Mouse (Mus musculus) midbrain, embryonic 12.5 days (tissue): ENCODE data around the gene D10Jhu81e. TPM values are rescaled to one million over a fixed set of nuclear protein-coding genes. Genes with fewer than 3 reads are reported as not detected.
A peak's percentile ranks its signal among the peaks of the same experiment; 100 is the strongest.
"Not testable (repeated sequence)": the region's sequence is repeated elsewhere in the genome, so short reads cannot be mapped to it uniquely, and the experiment has no call there.

ENCODE experiments used
- ATAC-seq: fragments of 200-750 bp; cut with Nextera tagmentation; 2 replicates; pipeline ENCODE4 v1.8.0; 2017; ENCODE audit warnings: low read depth, moderate TSS enrichment, moderate library complexity; ENCODE audit not compliant: low FRiP score
- H3K27ac ChIP-seq: fragments of 300-500 bp; sonication (generic); replicated peaks from 2 replicates; pipeline ENCODE4 v1.5.1; 2016; ENCODE audit warnings: mild to moderate bottlenecking
- H3K27me3 ChIP-seq: fragments of 300-500 bp; sonication (generic); 2 replicates; pipeline ENCODE4 v1.6.1; 2016; ENCODE audit warnings: mild to moderate bottlenecking
- H3K36me3 ChIP-seq: fragments of 300-500 bp; sonication (generic); 2 replicates; pipeline ENCODE4 v1.6.1; 2016
- H3K4me1 ChIP-seq: fragments of 300-500 bp; sonication (generic); 2 replicates; pipeline ENCODE4 v1.6.1; 2016
- H3K4me2 ChIP-seq: fragments of 300-500 bp; sonication (generic); replicated peaks from 2 replicates; pipeline ENCODE4 v1.6.1; 2016; ENCODE audit warnings: mild to moderate bottlenecking, moderate library complexity
- H3K4me3 ChIP-seq: fragments of 300-500 bp; sonication (generic); 2 replicates; pipeline ENCODE4 v1.5.1; 2016; ENCODE audit warnings: mild to moderate bottlenecking
- H3K9ac ChIP-seq: fragments of 300-500 bp; sonication (generic); replicated peaks from 2 replicates; pipeline ENCODE4 v1.6.1; 2016; ENCODE audit warnings: mild to moderate bottlenecking, moderate library complexity
- H3K9me3 ChIP-seq: fragments of 300-500 bp; sonication (generic); 2 replicates; pipeline ENCODE4 v1.6.1; 2016; ENCODE audit warnings: mild to moderate bottlenecking
- WGBS: fragments of 180-500 bp; shearing (Covaris S2); methylation state at CpG from one replicate; pipeline ENCODE4 v1.1.7; 2016; 5-methylcytosine and 5-hydroxymethylcytosine counted together
- polyA plus RNA-seq: library from polyadenylated mRNA; unstranded; fragments of >200 nt; fragmentation: Nextera tagmentation; extraction: Ambion mirVana; gene quantifications from 2 replicates; pipeline ENCODE4 v1.2.1, GENCODE M21; 2016

Gene D10Jhu81e
- 21.8 and 24.1 TPM in 2 replicates for polyA plus RNA-seq

DNA sequence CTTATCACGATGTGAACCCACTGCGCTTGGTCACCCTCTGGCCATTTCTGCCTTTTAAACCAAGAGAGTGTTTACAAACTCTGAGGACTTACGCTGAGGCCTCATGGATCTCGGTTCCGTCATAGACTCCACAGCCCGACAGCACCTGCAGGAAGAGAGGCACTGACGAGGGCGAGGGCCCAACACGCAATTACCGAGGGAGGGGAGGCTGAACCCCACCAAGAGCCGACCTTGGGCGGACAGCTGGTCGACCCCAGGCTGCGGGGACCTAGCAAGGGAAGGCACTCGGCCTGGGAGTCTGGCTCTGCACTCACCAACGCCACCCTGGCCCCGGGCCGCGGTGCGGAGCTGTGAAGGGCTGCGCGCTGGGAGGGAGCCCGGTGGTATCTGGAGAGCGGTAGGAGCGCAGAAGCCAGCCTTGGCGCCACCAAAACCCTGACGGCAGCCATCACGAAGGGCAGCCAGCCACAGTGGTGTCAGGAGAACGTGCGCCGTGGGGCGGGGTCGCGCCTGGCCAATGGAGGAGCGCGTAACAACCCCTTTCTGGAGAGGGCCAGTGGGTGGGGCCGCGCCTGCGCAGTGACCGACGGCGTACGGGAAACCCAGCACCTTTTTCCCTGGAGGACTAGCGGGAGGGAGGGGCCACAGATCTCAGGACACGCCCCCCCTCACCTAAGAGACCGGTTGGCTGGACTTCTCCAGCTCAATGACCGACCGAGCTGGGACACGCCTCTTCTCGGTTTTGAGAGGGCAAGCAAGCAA, at the start of gene D10Jhu81e:
Gene D10Jhu81e (minus strand): TSS at position 502 of the 762 bp plus-strand sequence.
- ATAC-seq, result peak; percentile 98
- Histone ChIP-seq H3K36me3 (peaks cover 70% of the 10 kb centered on the region), H3K27me3 (no peaks in the 10 kb centered on the region)

DNA sequence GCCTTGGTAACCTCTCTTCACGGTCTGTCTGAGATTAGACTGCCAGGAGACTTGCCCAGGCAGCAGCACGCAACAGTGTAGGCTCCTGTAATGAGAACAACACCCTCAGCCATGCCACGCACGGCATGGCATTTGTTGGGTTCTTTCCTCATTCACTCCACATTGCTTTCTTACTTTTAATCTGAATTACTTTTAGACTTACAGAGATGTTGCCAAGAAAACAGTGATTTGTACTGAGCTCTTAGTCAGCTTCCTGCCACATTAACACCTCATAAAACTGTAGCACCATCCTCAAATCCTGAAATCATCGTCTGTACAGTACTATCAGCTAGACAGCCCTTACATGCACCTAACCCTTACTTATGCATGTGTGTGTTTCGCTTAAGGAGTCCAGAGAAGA, 49.0 kb upstream of the D10Jhu81e start:
- Histone ChIP-seq H3K36me3 (peaks cover 79% of the 10 kb centered on the region), H3K4me2 (no peak overlapping the region), H3K9me3 (no peaks in the 10 kb centered on the region), H3K4me3 (no peak overlapping the region), H3K9ac (no peak overlapping the region), H3K27me3 (no peaks in the 10 kb centered on the region), H3K4me1 (no peaks in the 10 kb centered on the region), H3K27ac (no peak overlapping the region)
- 93% methylated on average over 6 of the region's 6 CpGs for WGBS
- ATAC-seq, result no peak

More for the DNA sequence above, at the start of gene D10Jhu81e:
- 2% methylated on average over 50 of the region's 50 CpGs for WGBS
- peak within 1 kb of the TSS; percentile 73 for H3K27ac ChIP-seq
- peak within 1 kb of the TSS; percentile 91 for H3K4me2 ChIP-seq
- H3K9ac ChIP-seq, result peak within 1 kb of the TSS; percentile 83
- H3K9me3 ChIP-seq, result no peaks in the 10 kb centered on the region
- peak within 1 kb of the TSS; percentile 78 for H3K4me3 ChIP-seq
- peaks cover 16% of the 10 kb centered on the region for H3K4me1 ChIP-seq

DNA sequence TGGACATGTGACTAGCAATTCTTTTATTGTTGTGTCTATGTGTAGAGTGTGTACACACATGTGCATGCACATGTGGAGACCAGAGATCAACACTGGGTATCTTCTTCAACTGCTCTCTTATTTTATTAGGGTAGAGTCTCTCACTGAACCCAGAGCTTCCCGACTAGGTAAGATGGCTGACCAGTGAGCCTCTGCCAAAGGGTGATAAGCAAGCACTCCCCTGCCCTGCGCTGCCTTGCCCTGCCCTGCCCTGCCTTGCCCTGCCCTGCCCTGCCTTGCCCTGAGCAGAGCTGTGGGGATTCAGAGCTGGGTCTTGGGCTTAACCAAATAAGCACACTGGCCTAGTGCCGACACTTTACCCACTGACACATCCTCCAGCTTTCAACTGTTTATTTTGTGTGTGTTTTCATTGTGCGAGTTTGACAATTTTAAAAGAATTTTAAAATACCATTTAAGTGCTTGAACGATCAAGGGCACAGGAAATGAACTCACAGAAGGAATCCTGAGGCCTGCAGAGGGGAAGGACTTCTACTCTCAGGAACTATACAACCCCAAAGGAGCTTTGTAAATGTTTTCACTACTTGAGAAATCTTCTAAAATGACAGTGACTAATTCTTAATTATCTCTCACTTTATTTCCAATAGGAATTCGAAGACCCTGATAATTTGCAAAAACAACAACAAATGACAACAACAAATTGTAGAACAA, 46.9 kb upstream of the D10Jhu81e start:
- WGBS, result 85% methylated on average over 6 of the region's 6 CpGs

DNA sequence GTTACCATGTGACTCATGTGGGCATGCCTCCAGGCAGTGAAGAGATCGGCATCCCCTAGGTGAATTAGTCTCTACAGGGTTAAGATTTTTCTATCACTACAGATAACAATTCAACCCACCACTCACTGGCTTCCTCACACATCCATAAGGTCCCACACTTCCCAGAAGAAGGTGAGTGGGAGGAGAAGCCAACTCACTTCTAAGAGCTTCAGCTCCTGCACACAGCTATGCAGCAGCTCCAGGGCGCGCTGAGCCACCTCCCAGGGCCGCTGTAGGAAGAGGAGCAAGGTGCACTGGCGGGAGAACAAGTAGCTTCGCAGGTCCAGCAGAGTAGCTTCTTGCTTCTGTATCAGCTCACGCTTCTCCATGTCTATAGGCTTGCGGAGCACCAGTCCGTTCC, 44.8 kb upstream of the D10Jhu81e start:
- Histone ChIP-seq H3K4me2 (no peak overlapping the region), H3K4me3 (no peak overlapping the region), H3K36me3 (peaks cover 94% of the 10 kb centered on the region), H3K4me1 (no peaks in the 10 kb centered on the region), H3K27ac (no peak overlapping the region), H3K27me3 (no peaks in the 10 kb centered on the region), H3K9ac (no peak overlapping the region), H3K9me3 (no peaks in the 10 kb centered on the region)
- no peak for ATAC-seq
- 94% methylated on average over 9 of the region's 9 CpGs for WGBS

More for the DNA sequence above, 46.9 kb upstream of the D10Jhu81e start:
- H3K4me1 ChIP-seq, result no peaks in the 10 kb centered on the region
- no peak overlapping the region for H3K27ac ChIP-seq
- H3K27me3 ChIP-seq, result no peaks in the 10 kb centered on the region
- H3K9me3 ChIP-seq, result no peaks in the 10 kb centered on the region
- H3K4me2 ChIP-seq, result no peak overlapping the region
- H3K9ac ChIP-seq, result no peak overlapping the region
- H3K4me3 ChIP-seq, result no peak overlapping the region
- H3K36me3 ChIP-seq, result peaks cover 82% of the 10 kb centered on the region
- no peak for ATAC-seq

DNA sequence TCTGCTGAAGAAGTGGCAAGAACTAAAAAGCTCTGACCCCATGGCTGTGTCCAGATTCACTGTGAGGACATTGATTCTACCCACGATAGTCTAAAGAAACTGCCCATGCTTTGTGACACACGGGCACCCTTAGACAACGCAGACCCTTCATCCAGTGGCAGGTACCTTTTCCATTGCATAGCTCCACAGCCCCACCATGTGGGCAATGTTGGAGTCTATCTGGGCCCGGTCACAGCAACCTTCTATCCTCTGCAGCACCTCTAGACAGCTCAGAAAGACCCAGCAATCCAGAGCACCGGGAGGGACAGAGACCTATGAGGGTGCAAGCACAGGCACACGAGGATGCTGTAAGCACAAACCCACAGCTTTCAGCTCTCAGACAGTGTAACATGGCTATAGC, 41.7 kb upstream of the D10Jhu81e start:
- Histone ChIP-seq H3K4me3 (no peak overlapping the region), H3K36me3 (peaks cover 93% of the 10 kb centered on the region), H3K4me1 (no peaks in the 10 kb centered on the region), H3K9me3 (no peaks in the 10 kb centered on the region), H3K27ac (no peak overlapping the region), H3K4me2 (no peak overlapping the region), H3K27me3 (no peaks in the 10 kb centered on the region), H3K9ac (no peak overlapping the region)
- ATAC-seq, result no peak
- 76% methylated on average over 6 of the region's 6 CpGs for WGBS

DNA sequence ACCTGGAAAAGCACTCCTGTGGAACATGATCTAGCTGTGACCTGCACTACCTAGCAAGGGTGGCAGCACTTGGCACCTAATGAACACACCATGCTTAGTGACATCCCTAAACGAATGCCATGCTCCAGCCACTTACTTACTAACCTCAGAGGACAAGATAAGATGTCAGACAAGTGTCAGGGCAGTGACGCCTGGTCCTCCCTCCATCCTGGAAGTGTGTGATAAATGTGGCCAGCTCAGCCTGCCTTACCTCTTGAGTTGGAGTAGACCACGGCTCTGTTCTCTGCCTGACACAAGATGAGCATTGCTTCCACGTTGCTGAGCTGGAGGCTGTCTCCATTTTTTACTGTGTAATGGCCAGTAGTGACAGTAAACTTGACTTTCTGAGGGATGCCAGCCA, 31.6 kb upstream of the D10Jhu81e start:
- no peaks in the 10 kb centered on the region for H3K27me3 ChIP-seq

DNA sequence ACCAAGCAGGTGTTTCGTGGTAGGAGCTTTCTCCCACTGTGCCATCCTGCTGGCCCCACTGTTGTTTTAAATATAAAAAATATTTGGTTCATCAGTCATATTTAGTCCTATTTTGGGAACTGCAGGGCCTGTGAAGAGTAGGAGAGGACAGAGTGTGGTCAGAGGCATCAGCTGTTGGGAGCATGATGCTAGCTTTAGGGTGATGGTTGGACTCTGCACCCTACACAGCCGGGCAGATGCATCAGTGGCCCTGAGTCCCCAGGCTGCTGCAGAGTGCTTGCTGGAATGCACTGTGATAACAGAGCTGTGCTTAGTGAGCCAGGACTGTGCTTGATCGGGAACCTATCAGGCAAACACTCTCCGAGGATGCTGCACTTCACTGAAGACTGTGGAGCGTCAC, 23.4 kb upstream of the D10Jhu81e start:
- Histone ChIP-seq H3K27me3 (no peaks in the 10 kb centered on the region), H3K4me3 (no peak overlapping the region), H3K36me3 (peaks cover 98% of the 10 kb centered on the region), H3K9me3 (no peaks in the 10 kb centered on the region), H3K9ac (no peak overlapping the region), H3K4me1 (no peaks in the 10 kb centered on the region), H3K27ac (no peak overlapping the region), H3K4me2 (no peak overlapping the region)
- ATAC-seq, result no peak
- 93% methylated on average over 5 of the region's 5 CpGs for WGBS

More for the DNA sequence above, 31.6 kb upstream of the D10Jhu81e start:
- Histone ChIP-seq H3K4me1 (no peaks in the 10 kb centered on the region), H3K9me3 (no peaks in the 10 kb centered on the region), H3K27ac (no peak overlapping the region), H3K36me3 (peaks cover 89% of the 10 kb centered on the region), H3K4me2 (no peak overlapping the region), H3K9ac (no peak overlapping the region), H3K4me3 (no peak overlapping the region)
- ATAC-seq, result no peak
- WGBS, result 96% methylated on average over 4 of the region's 4 CpGs

DNA sequence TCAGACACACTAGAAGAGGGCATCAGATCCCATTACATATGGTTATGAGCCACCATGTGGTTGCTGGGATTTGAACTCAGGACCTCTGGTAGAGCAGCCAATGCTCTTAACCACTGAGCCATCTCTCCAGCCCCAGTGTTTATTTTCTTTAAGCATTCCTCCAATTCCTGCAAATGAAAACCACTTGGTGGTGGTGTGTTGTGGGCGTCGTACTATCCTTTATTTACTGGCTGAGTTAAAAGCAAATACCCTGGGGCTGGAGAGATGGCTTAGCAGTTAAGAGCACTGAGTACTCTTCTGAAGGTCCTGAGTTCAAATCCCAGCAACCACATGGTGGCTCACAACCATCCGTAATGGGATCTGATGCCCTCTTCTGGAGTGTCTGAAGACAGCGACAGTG, 16.5 kb upstream of the D10Jhu81e start:
- not testable (repeated sequence) for H3K27ac ChIP-seq, H3K4me3 ChIP-seq, H3K9ac ChIP-seq, H3K4me2 ChIP-seq, H3K9me3 ChIP-seq, H3K27me3 ChIP-seq, ATAC-seq
- WGBS, result 94% methylated on average over 4 of the region's 4 CpGs
- peaks cover 66% of the 10 kb centered on the region for H3K36me3 ChIP-seq
- peaks cover 15% of the 10 kb centered on the region for H3K4me1 ChIP-seq

DNA sequence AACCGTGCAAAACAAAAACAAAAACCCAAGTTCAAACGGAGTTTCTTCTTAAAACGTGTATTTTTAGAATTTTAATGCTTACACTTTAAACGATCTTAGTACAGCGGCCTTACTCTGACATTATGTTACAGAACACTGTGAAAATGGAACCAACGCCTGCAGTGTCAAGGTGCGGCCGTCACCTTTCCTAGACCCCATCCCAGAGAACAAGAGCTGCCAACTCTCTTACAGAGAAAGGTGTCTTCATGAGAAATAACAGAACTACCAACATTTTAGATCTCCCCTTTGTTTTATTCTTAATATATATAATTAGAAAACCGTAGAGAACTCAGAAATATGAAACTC, 15.8 kb upstream of the D10Jhu81e start:
- H3K27me3 ChIP-seq, result no peaks in the 10 kb centered on the region
- peak overlapping the region; percentile 79 for H3K4me3 ChIP-seq
- H3K27ac ChIP-seq, result peak overlapping the region; percentile 63
- H3K4me2 ChIP-seq, result peak overlapping the region; percentile 99
- peaks cover 66% of the 10 kb centered on the region for H3K36me3 ChIP-seq
- WGBS, result 22% methylated on average over 9 of the region's 9 CpGs
- ATAC-seq, result peak; percentile 51; the same call in 1 of the 2 replicates
- H3K9me3 ChIP-seq, result no peaks in the 10 kb centered on the region
- H3K9ac ChIP-seq, result peak overlapping the region; percentile 68; the same call in 1 of the 2 replicates
- H3K4me1 ChIP-seq, result peaks cover 15% of the 10 kb centered on the region

DNA sequence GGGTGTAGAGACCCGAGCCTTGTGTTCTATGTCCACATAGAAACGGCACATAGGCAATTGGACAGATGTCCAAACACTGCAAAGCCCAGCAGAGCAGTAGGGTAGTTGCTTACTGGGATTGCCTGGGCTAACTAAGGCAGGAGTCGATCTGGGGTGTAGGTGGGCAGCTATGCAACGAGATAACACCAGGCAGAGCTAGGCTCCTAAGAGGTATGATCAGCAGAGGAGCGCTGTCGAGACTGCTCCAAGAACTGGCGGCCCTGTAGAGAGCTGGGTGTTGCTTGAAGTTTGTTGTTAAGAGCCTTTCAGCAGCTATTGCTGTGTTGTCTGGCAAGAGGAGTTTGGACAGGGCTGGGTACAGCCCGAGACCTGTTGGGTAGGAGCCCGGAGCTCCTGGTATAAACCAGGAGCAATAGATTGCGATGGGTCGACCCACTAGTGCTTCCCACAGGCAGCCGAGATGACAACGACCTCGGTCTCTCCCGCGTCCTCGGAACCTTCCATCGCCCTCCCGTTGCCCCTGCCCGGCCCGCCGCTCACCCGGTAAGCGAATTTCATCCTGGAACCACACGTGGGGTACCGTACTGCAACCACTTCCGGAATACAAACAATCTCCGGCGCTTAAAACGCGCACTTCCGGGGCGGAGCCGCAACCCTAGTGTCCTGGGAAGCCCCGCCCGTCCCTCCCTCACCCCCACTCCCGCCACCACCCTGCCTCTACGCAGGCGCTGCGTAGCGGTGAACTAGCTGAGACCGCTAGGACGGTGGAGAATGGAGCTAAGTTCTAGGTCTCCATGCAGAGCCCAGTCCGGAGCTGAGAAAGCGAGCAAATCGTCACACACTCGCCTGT, 15.2 kb upstream of the D10Jhu81e start, which contains the start of gene Pwp2:
Gene Pwp2 (minus strand): TSS at position 619 of the 850 bp plus-strand sequence.
- ATAC-seq, result peak; percentile 97

DNA sequence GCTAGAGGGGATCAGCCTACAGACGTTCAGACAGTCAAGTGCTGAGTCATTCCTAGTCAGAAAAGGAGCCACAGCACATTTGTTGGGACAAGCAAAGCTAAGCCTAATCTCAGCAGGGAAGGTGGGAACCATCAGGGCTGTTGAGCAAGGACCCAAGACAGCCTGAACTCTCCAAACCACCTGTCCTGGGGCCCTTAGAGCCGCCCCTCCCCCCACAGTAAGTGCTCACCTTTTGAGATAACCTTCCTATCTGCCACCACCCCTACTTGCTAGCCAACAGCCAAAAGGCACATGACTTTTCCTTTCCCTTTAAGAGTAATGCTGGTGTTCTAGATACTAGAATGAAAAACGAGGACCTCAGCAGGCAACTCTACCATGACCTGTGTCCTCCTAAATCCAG, 14.0 kb upstream of the D10Jhu81e start:
- ATAC-seq, result no peak
- 89% methylated on average over 3 of the region's 3 CpGs for WGBS
- 0 out of 2 replicates have a peak overlapping the region, but pooled peaks have one; percentile 79 for H3K4me3 ChIP-seq
- H3K4me2 ChIP-seq, result no peak overlapping the region
- H3K9ac ChIP-seq, result no peak overlapping the region
- H3K9me3 ChIP-seq, result no peaks in the 10 kb centered on the region
- no peak overlapping the region for H3K27ac ChIP-seq
- peaks cover 15% of the 10 kb centered on the region for H3K4me1 ChIP-seq
- no peaks in the 10 kb centered on the region for H3K27me3 ChIP-seq
- peaks cover 66% of the 10 kb centered on the region for H3K36me3 ChIP-seq

More for the DNA sequence above, 15.2 kb upstream of the D10Jhu81e start, which contains the start of gene Pwp2:
- H3K27ac ChIP-seq, result peak within 1 kb of the TSS; percentile 63
- H3K9me3 ChIP-seq, result no peaks in the 10 kb centered on the region
- peaks cover 15% of the 10 kb centered on the region for H3K4me1 ChIP-seq
- peaks cover 66% of the 10 kb centered on the region for H3K36me3 ChIP-seq
- peak within 1 kb of the TSS; percentile 99 for H3K4me2 ChIP-seq
- 2% methylated on average over 47 of the region's 47 CpGs for WGBS
- peak within 1 kb of the TSS; percentile 79 for H3K4me3 ChIP-seq
- no peaks in the 10 kb centered on the region for H3K27me3 ChIP-seq
- peak within 1 kb of the TSS; percentile 68 for H3K9ac ChIP-seq
